Mouse (Mus musculus) neural tube, postnatal 0 days (tissue): Measurements from ENCODE around the gene Irak1. TPM values are rescaled to one million over a fixed set of nuclear protein-coding genes. Genes with fewer than 3 reads are reported as not detected.

ENCODE experiments used
- microRNA counts: library from miRNA; unstranded; fragments of <30 nt; microRNA quantifications from one replicate; lab custom pipeline; 2015
- microRNA-seq: library from miRNA; unstranded; fragments of <30 nt; microRNA quantifications from one replicate; pipeline ENCODE4, GENCODE M21; 2016
- polyA plus RNA-seq: library from polyadenylated mRNA; unstranded; fragments of >200 nt; fragmentation: Nextera tagmentation; extraction: Ambion mirVana; gene quantifications from 2 replicates; pipeline ENCODE4 v1.2.1, GENCODE M21; 2015

Gene Irak1
- 39.7 and 41.8 TPM in 2 replicates for polyA plus RNA-seq

DNA sequence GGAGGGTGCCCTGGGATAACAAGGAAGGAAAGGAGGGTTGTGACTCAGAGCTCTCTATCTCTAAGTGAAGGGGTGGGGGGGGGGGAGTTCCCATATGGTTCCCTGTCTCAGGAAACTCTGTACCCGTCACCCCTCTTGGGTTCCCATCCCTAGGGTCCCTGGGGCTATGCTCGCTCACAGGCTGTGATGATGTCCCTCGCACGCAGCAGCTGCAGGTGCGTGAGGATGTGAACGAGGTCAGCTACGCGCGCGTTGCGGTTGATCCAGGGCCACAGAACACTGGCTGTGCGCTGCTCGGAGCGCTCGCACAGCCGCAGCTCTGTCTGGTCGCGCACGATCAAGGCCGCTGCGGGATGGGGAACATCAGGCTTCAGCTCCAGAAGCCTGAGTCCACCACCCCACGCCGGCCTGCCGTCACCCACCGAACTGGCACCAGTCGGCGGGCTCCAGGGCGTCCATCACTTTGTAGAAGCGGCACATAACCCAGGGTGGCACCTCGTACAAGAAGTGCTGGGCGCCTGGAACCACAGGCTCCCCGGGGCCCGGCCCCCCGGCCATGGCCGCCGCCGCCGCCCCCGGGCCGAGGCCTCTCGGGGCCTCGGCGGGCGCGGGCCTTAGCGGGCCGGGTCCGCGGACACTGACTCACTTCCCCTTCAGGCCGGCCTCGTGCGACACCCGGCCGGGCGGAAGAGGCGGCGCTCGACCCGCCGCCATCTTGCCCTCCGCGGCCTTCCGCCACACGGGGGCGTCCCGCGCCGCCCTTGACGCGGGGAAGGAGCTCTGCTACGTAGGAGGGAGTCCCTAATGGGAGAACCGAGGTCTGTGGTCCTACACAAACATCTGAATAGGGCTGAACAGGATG is at the start of gene Irak1:
Gene Irak1 (minus strand): TSS at position 731 of the 862 bp plus-strand sequence.

DNA sequence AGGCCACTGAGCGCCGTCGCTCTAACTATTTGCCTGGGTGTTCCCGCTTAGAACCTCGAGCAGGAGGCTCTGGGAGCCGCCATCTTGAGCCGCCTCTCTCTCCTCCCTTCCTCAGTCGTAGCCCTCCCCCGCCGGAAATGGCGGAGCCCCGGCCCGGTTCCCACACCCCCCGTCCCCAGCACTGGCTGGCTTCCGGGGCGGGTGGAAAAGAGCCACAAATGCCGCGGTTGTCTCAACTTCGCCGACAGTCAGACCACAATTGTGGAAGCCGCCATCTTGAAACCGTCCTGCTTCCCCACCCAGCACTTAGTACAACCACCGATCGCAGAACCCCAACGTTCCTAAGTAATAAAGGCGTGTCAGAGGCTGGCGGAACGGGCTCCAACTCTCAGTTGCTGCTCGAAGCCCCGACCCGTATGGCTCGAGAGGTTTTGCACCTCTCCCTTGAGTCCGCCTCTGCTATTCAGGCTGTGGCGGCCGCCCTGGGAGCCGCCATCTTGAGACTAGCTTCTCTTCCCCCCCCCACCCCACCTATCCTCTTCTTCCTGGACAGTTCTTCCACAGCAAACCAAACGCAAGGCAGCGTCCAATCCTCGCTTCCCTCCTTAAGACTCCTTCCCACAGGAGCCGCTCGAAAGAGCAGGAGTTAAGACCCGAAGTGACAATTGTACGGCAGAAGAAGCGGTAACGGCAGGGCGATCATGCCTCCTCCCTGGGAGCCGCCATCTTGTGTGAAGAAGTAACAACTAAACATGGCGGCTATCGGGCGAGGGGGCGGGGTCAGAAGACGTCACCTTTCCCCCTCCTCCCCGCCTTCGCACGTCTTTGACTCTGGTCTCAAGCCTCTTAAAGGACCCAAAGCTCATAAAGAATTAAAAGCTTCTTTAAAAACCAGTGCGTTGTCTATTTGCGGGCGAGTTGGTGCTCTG is 57.2 kb downstream of the Irak1 start, which contains the start of gene Hcfc1:
Gene Hcfc1 (minus strand): TSS at position 110 of the 929 bp plus-strand sequence.

MicroRNAs encoded within 50 kb of the gene (microRNA counts, 519-probe panel; counts per million panel counts)
- 40.5 counts per million for microRNA mmu-miR-718 (lab: Ali Mortazavi, UCI)

Small RNA genes lying within 50 kb of the gene (microRNA-seq; reads per million reads assigned to microRNA genes)
- gene Mir5132, result 0.87 reads per million
- gene Mir718, result not detected

Other genes starting within 250 kb of the Irak1 start
- gene Srpk3, start 249.5 kb downstream of the Irak1 start, polyA plus RNA-seq, result 2.1 and 2.8 TPM in 2 replicates
- gene Idh3g, start 237.0 kb downstream of the Irak1 start, polyA plus RNA-seq, result 244 and 280 TPM in 2 replicates
- 211 and 212 TPM in 2 replicates for gene Ssr4, start 236.9 kb downstream of the Irak1 start, polyA plus RNA-seq
- 4.0 and 4.7 TPM in 2 replicates for gene Pdzd4, start 198.9 kb downstream of the Irak1 start, polyA plus RNA-seq
- not detected in 2 replicates for gene Avpr2, start 131.8 kb downstream of the Irak1 start, polyA plus RNA-seq
- 55.5 and 73.7 TPM in 2 replicates for gene L1cam, start 127.8 kb downstream of the Irak1 start, polyA plus RNA-seq
- 1.9 and 2.2 TPM in 2 replicates for gene Arhgap4, start 102.0 kb downstream of the Irak1 start, polyA plus RNA-seq
- gene Naa10, start 102.0 kb downstream of the Irak1 start, polyA plus RNA-seq, result 118 TPM in 2 replicates
- gene Renbp, start 93.1 kb downstream of the Irak1 start, polyA plus RNA-seq, result 12.8 and 15.2 TPM in 2 replicates
- 27.8 and 31.0 TPM in 2 replicates for gene Hcfc1, start 57.6 kb downstream of the Irak1 start, polyA plus RNA-seq
- not detected in 2 replicates for gene Opn1mw, start 103.5 kb upstream of the Irak1 start, polyA plus RNA-seq
- 10.4 and 12.3 TPM in 2 replicates for gene Mecp2, start 111.4 kb upstream of the Irak1 start, polyA plus RNA-seq
- gene Tex28, start 143.9 kb upstream of the Irak1 start, polyA plus RNA-seq, result not detected in 2 replicates
- gene Tktl1, start 153.3 kb upstream of the Irak1 start, polyA plus RNA-seq, result 0.06 and 0.11 TPM in 2 replicates
- 43.8 and 61.0 TPM in 2 replicates for gene Flna, start 225.9 kb upstream of the Irak1 start, polyA plus RNA-seq
- 14.8 and 19.3 TPM in 2 replicates for gene Emd, start 230.8 kb upstream of the Irak1 start, polyA plus RNA-seq
- 381 and 413 TPM in 2 replicates for gene Rpl10, start 246.9 kb upstream of the Irak1 start, polyA plus RNA-seq